Mouse (Mus musculus) myocyte (in vitro differentiated cells): Measurements from ENCODE around the gene Faap24.

Experiments used
- CEBPB ChIP-seq: IDR thresholded peaks from 2 replicates; pipeline ENCODE4 v1.6.1; 2011; ENCODE audit warnings: mild to moderate bottlenecking, moderate library complexity; ENCODE audit not compliant: poor library complexity, insufficient read depth, severe bottlenecking
- E2F4 ChIP-seq: IDR thresholded peaks from one replicate; pipeline ENCODE4 v1.6.1; 2011; ENCODE audit warnings: mild to moderate bottlenecking, control low read depth, moderate library complexity; ENCODE audit not compliant: insufficient read depth
- MAX ChIP-seq: IDR thresholded peaks from one replicate; pipeline ENCODE4 v1.6.1; 2011; ENCODE audit warnings: low read depth, mild to moderate bottlenecking, control low read depth
- MYOD1 ChIP-seq, 3 experiments: IDR thresholded peaks; one replicate each; pipeline ENCODE4 v1.6.1; 2011; ENCODE audit warnings: control low read depth in 2 of 3, low read depth in 2 of 3, mild to moderate bottlenecking in 2 of 3, moderate library complexity in 1 of 3; ENCODE audit not compliant: insufficient read length in 2 of 3, control insufficient read depth in 1 of 3
- MYOG ChIP-seq, 3 experiments: IDR thresholded peaks; one replicate each; pipeline ENCODE4 v1.6.1; 2011; ENCODE audit warnings: control low read depth in 2 of 3, low read depth in 2 of 3, mild to moderate bottlenecking in 2 of 3; ENCODE audit not compliant: insufficient read length in 2 of 3, control insufficient read depth in 1 of 3, insufficient read depth in 1 of 3
- POLR2A ChIP-seq: IDR thresholded peaks from one replicate; pipeline ENCODE4 v1.6.1; 2011; ENCODE audit warnings: low read depth, mild to moderate bottlenecking, control low read depth, moderate library complexity; ENCODE audit not compliant: insufficient read length
- USF1 ChIP-seq: IDR thresholded peaks from one replicate; pipeline ENCODE4 v1.6.1; 2011; ENCODE audit warnings: low read depth, mild to moderate bottlenecking, control low read depth, moderate library complexity

DNA sequence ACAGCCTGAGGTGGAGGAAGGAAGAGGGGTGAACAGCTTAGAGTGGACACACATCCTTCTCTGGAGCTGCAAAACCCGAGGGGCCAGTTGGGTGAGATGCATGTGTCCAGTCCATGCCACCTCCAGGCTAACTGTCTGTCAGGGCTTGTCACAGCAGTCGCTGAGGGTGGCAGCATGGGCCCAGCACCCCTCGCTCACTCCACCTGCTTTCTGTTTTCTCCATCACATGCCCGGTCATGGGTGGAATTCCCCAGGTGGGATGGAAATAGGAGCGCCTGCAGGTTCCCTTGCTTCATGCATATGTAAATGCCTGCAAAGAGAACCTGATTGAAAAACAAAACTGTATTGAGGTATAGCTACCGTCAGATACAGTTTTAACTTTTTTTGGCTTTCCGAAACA is 22.4 kb downstream of the Faap24 start:
- TF ChIP-seq POLR2A, result no peak
- no peak for TF ChIP-seq USF1
- TF ChIP-seq CEBPB, result no peak
- no peak for TF ChIP-seq MYOD1 (IDR thresholded peaks at IDR 0.05; ENCODE audit: control insufficient read depth in 1 of 3, insufficient read length in 2 of 3, low read depth in 2 of 3)
- TF ChIP-seq MAX, result no peak
- no peak for TF ChIP-seq E2F4
- no peak for TF ChIP-seq MYOG (IDR thresholded peaks at IDR 0.05; ENCODE audit: control insufficient read depth in 1 of 3, insufficient read depth in 1 of 3, insufficient read length in 2 of 3, low read depth in 2 of 3)
